Mouse (Mus musculus) intestine, embryonic 15.5 days (tissue): ENCODE measurements around the gene BC051142. TPM values are rescaled to one million over a fixed set of nuclear protein-coding genes. Genes with fewer than 3 reads are reported as not detected.
"Not testable (repeated sequence)": the region's sequence is repeated elsewhere in the genome, so short reads cannot be mapped to it uniquely, and the experiment has no call there.

Experiments used
- ATAC-seq: fragments of 200-750 bp; cut with Nextera tagmentation; 2 replicates; pipeline ENCODE4 v1.8.0; 2017; ENCODE audit warnings: moderate TSS enrichment, moderate library complexity
- H3K27ac ChIP-seq: fragments of 300-500 bp; sonication (generic); 2 replicates; pipeline ENCODE4 v1.5.1; 2015; ENCODE audit warnings: mild to moderate bottlenecking, inconsistent platforms
- H3K27me3 ChIP-seq: fragments of 300-500 bp; sonication (generic); replicated peaks from 2 replicates; pipeline ENCODE4 v1.6.1; 2015; ENCODE audit warnings: inconsistent platforms
- H3K36me3 ChIP-seq: fragments of 300-500 bp; sonication (generic); 2 replicates; pipeline ENCODE4 v1.6.1; 2015; ENCODE audit warnings: inconsistent platforms
- H3K4me1 ChIP-seq: fragments of 300-500 bp; sonication (generic); replicated peaks from 2 replicates; pipeline ENCODE4 v1.6.1; 2015; ENCODE audit warnings: inconsistent platforms
- H3K4me2 ChIP-seq: fragments of 300-500 bp; sonication (generic); replicated peaks from 2 replicates; pipeline ENCODE4 v1.6.1; 2015; ENCODE audit warnings: mild to moderate bottlenecking, inconsistent platforms
- H3K4me3 ChIP-seq: fragments of 300-500 bp; sonication (generic); replicated peaks from 2 replicates; pipeline ENCODE4 v1.5.1; 2015; ENCODE audit warnings: inconsistent platforms
- H3K9ac ChIP-seq: fragments of 300-500 bp; sonication (generic); 2 replicates; pipeline ENCODE4 v1.6.1; 2015; ENCODE audit warnings: inconsistent platforms
- H3K9me3 ChIP-seq: fragments of 300-500 bp; sonication (generic); 2 replicates; pipeline ENCODE4 v1.6.1; 2016; ENCODE audit warnings: inconsistent platforms
- WGBS: fragments of 180-500 bp; shearing (Covaris S2); methylation state at CpG from one replicate; pipeline ENCODE4 v1.1.7; 2015; 5-methylcytosine and 5-hydroxymethylcytosine counted together
- polyA plus RNA-seq: library from polyadenylated mRNA; unstranded; fragments of >200 nt; fragmentation: Nextera tagmentation; extraction: Ambion mirVana; gene quantifications from 2 replicates; pipeline ENCODE4 v1.2.1, GENCODE M21; 2015

The BC051142 gene
- polyA plus RNA-seq, 1 experiment from 2014 or later: 0.59 TPM

DNA sequence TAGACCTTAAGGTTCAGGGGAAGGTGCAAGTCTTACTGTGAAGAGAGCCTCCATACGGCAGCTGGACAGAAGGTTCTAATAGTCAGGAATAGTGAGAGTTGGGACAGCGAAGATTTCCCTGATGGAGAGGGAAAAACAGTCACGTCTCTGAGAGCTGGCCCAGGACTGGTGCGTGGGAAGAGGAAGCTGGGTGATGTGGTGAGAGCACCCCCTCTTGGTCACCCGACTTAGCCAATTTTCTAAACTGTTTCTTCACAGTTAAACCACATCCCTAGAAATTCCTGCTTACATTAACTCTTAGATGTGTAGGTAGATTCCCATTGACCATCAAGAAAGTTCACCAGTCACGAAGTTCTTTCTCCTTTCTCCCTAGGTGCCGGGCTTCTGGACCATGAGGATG, 21.4 kb downstream of the BC051142 start:
- no peaks in the 10 kb centered on the region for H3K36me3 ChIP-seq
- no peak overlapping the region for H3K27ac ChIP-seq
- no peak overlapping the region for H3K4me3 ChIP-seq
- ATAC-seq: no peak
- no peak overlapping the region for H3K4me2 ChIP-seq
- H3K27me3 ChIP-seq: no peaks in the 10 kb centered on the region; the same call in 1 of the 2 replicates
- no peak overlapping the region for H3K9ac ChIP-seq
- H3K4me1 ChIP-seq: no peaks in the 10 kb centered on the region
- H3K9me3 ChIP-seq: no peaks in the 10 kb centered on the region
- 71% methylated on average over 7 of the region's 7 CpGs for WGBS

DNA sequence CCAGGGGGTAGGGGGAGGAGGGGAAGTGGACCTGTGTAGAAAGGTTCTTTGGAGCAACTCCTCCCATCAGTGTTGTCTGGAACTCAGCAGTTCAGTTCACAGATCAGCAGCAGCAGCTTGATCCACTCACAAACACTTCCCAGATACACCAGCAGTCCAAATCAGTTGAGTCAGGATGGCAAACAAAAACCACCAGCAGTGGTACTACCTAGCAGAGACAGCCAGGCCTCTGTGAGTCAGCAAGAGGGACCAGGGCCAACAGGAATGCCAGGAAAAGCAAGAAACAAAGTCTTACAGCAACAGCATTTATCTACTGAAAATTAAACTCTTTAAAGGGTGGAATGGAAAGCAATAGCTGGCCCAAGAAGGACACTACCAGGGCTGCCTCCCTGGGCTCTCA, 29.0 kb downstream of the BC051142 start:
- Histone ChIP-seq H3K27me3 (no peaks in the 10 kb centered on the region), H3K4me3 (no peak overlapping the region), H3K9ac (no peak overlapping the region), H3K9me3 (no peaks in the 10 kb centered on the region), H3K36me3 (no peaks in the 10 kb centered on the region), H3K4me2 (no peak overlapping the region), H3K4me1 (no peaks in the 10 kb centered on the region), H3K27ac (no peak overlapping the region)
- no peak for ATAC-seq

DNA sequence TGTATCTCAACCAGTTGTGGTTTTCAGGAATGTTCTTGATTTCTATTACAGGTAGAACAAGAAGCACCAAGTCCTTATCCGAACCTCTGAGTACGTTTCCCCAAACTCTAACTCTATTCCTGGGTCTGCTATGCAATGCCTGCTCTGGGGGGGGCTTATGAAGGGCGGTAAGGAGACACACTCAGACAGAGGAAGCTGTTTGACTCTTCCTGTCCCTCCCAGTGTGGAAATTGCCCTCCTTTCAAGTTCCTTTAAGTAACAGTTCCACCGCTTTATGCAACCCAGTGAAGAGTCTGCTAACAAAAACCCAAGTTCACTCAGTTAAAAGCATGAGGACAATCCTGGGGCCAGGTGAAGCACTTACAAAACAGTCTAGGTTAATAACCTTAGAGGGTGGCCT, 38.5 kb downstream of the BC051142 start:
- no peak overlapping the region for H3K9ac ChIP-seq
- no peak overlapping the region for H3K4me3 ChIP-seq
- no peak overlapping the region for H3K27ac ChIP-seq
- WGBS: 59% methylated on average over 4 of the region's 4 CpGs
- no peaks in the 10 kb centered on the region for H3K9me3 ChIP-seq
- no peak overlapping the region for H3K4me2 ChIP-seq
- ATAC-seq: no peak
- H3K27me3 ChIP-seq: no peaks in the 10 kb centered on the region
- H3K36me3 ChIP-seq: no peaks in the 10 kb centered on the region
- no peaks in the 10 kb centered on the region for H3K4me1 ChIP-seq

DNA sequence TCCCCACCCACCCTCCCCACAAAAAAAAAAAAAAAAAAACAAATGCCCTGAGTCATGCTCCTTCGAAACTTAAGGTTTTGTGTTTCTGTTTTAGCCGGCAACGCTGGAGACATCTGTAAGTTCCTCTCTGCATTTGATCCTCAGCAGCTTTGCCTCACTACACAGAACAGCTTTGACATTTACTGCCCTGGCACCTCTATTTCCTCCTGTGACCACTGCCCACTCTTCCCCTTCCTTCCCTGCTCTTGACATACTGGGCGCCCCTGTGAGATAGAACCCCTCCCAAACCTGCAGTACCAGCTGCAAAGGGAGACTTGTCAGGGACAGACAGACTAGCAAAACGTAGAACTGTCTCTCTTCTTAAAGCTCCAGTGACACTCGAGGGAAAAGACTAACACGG, 39.0 kb downstream of the BC051142 start:
- Histone ChIP-seq H3K27ac (no peak overlapping the region), H3K9ac (no peak overlapping the region; the same call in 1 of the 2 replicates), H3K36me3 (no peaks in the 10 kb centered on the region), H3K27me3 (no peaks in the 10 kb centered on the region), H3K4me1 (0 out of 2 replicates have a peak, but pooled peaks cover 5% of the 10 kb centered on the region), H3K9me3 (no peaks in the 10 kb centered on the region), H3K4me2 (no peak overlapping the region), H3K4me3 (no peak overlapping the region)
- ATAC-seq: no peak
- 62% methylated on average over 7 of the region's 7 CpGs for WGBS

DNA sequence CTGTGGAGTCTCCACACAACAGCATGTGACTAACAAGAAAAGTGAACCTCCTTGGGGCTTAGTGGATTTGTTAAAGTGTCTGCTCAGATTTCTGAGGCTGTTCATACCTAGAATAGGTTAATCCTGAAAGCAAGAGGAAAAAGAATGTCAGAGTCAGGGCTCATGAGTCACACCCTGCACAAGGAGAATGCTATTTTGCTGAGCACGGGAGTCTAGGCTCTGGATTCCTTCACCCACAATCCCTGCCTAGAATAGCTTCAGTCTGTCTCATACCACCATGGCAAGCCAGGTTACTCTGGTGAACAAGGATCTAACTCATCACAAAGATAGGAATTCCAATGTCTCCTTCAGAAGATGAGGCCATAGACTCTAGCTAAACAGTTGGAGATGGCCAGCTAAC, 40.0 kb downstream of the BC051142 start:
- Histone ChIP-seq H3K4me1 (0 out of 2 replicates have a peak, but pooled peaks cover 5% of the 10 kb centered on the region), H3K27ac (no peak overlapping the region), H3K9me3 (no peaks in the 10 kb centered on the region), H3K36me3 (no peaks in the 10 kb centered on the region), H3K4me3 (no peak overlapping the region), H3K9ac (no peak overlapping the region), H3K4me2 (no peak overlapping the region), H3K27me3 (no peaks in the 10 kb centered on the region)
- 36% methylated on average over 1 of the region's 1 CpGs for WGBS
- no peak for ATAC-seq

- 0 out of 2 replicates have a peak, but pooled peaks have one; percentile 39 for ATAC-seq
- Histone ChIP-seq H3K27ac (no peak overlapping the region), H3K9ac (no peak overlapping the region), H3K36me3 (no peaks in the 10 kb centered on the region), H3K4me2 (no peak overlapping the region), H3K27me3 (no peaks in the 10 kb centered on the region), H3K9me3 (no peaks in the 10 kb centered on the region), H3K4me3 (no peak overlapping the region), H3K4me1 (0 out of 2 replicates have a peak, but pooled peaks cover 5% of the 10 kb centered on the region)
- WGBS: 35% methylated on average over 3 of the region's 3 CpGs
Observed at GRCm38 (mm10) chr17:34439795-34440194, 41.2 kb downstream of the BC051142 start.

- H3K9ac ChIP-seq: no peak overlapping the region
- H3K27me3 ChIP-seq: no peaks in the 10 kb centered on the region
- 80% methylated on average over 7 of the region's 7 CpGs for WGBS
- peak; percentile 93 for ATAC-seq
- no peaks in the 10 kb centered on the region for H3K9me3 ChIP-seq
- no peak overlapping the region for H3K4me3 ChIP-seq
- H3K27ac ChIP-seq: peak overlapping the region; percentile 29
- H3K4me2 ChIP-seq: peak overlapping the region; percentile 11; the same call in 1 of the 2 replicates
- no peaks in the 10 kb centered on the region for H3K36me3 ChIP-seq
- H3K4me1 ChIP-seq: 0 out of 2 replicates have a peak, but pooled peaks cover 5% of the 10 kb centered on the region
Observed at GRCm38 (mm10) chr17:34441990-34442389, 43.4 kb downstream of the BC051142 start.

GRCm38 (mm10) chr17:34448473-34449041, 49.9 kb downstream of the BC051142 start:
- Histone ChIP-seq H3K9ac (no peak overlapping the region), H3K9me3 (no peaks in the 10 kb centered on the region), H3K4me1 (no peaks in the 10 kb centered on the region), H3K27me3 (no peaks in the 10 kb centered on the region), H3K4me3 (no peak overlapping the region), H3K4me2 (peak overlapping the region; percentile 31; the same call in 1 of the 2 replicates), H3K36me3 (no peaks in the 10 kb centered on the region), H3K27ac (peak overlapping the region; percentile 60)
- peak; percentile 93 for ATAC-seq
- WGBS: 36% methylated on average over 6 of the region's 6 CpGs

DNA sequence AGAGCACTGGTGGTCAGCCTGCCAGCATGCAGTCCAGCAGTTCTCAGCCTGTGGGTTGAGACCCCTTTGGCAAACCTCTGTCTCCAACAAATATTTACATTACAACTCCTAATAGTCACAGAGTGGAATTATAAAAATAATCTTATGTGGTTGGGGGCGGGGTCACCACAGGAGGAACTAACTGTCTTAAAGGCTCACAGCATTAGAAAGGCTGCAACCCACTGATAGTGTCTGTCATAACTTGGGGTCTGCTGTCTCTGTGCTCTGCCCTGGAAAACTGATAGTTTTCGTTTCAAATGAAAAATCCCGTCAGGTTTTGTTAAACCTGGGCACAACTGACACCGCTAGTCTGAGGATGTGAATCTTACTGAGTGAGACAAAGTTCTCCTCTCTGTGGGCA, 59.0 kb downstream of the BC051142 start:
- no peaks in the 10 kb centered on the region for H3K9me3 ChIP-seq
- H3K36me3 ChIP-seq: no peaks in the 10 kb centered on the region
- no peaks in the 10 kb centered on the region for H3K27me3 ChIP-seq
- H3K4me3 ChIP-seq: no peak overlapping the region
- ATAC-seq: no peak
- H3K9ac ChIP-seq: no peak overlapping the region
- H3K27ac ChIP-seq: no peak overlapping the region
- no peak overlapping the region for H3K4me2 ChIP-seq
- no peaks in the 10 kb centered on the region for H3K4me1 ChIP-seq
- 68% methylated on average over 4 of the region's 4 CpGs for WGBS

DNA sequence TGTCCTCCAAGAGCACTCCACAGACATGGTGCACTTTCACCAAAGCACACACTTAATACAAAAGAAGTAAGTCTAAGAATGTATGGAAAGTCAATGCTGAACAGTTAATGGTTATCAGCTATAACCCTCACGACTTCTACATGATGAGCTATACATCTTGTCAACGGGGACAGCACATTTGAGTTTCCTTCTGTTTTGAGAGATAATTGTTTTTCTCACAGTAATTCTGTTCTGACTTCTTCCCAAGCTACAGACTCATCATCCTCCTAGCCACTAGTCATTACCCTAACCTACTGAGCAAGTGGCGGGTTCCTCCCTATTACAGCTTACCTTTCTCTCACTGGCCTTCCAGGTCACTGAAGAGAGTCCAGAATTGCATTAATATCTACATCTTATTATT, 60.6 kb downstream of the BC051142 start:
- Histone ChIP-seq H3K4me3 (no peak overlapping the region), H3K27me3 (no peaks in the 10 kb centered on the region), H3K4me1 (no peaks in the 10 kb centered on the region), H3K9ac (no peak overlapping the region), H3K4me2 (no peak overlapping the region), H3K27ac (no peak overlapping the region), H3K9me3 (no peaks in the 10 kb centered on the region), H3K36me3 (no peaks in the 10 kb centered on the region)
- WGBS: 88% methylated on average over 3 of the region's 3 CpGs
- ATAC-seq: no peak

DNA sequence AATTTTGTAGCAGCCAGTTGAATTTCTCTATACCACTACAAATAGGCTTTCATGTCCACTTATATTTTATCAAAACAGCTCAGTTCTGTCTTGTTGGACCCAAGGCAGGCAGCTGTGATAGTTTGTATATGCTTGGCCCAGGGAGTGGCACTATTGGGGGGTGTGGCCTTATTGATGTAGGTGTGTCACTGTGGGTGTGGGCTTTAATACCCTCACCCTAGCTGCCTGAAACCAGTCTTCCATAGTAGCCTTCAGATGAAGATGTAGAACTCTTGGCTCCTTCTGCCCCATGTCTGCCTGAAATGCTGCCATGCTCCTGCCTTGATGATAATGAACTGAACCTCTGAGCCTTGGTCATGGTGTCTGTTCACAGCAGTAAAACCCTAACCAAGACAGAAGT, 67.3 kb downstream of the BC051142 start:
- not testable (repeated sequence) for H3K9me3 ChIP-seq, H3K4me3 ChIP-seq, H3K27ac ChIP-seq, H3K4me1 ChIP-seq, ATAC-seq, H3K4me2 ChIP-seq, H3K27me3 ChIP-seq, H3K36me3 ChIP-seq, H3K9ac ChIP-seq

- no peak overlapping the region for H3K9ac ChIP-seq
- H3K27ac ChIP-seq: no peak overlapping the region
- H3K9me3 ChIP-seq: no peaks in the 10 kb centered on the region
- ATAC-seq: no peak
- H3K36me3 ChIP-seq: no peaks in the 10 kb centered on the region
- H3K27me3 ChIP-seq: no peaks in the 10 kb centered on the region
- 79% methylated on average over 2 of the region's 2 CpGs for WGBS
- H3K4me2 ChIP-seq: no peak overlapping the region
- H3K4me1 ChIP-seq: no peaks in the 10 kb centered on the region
- no peak overlapping the region for H3K4me3 ChIP-seq
Observed at GRCm38 (mm10) chr17:34470491-34470890, 71.9 kb downstream of the BC051142 start.

- no peak overlapping the region for H3K9ac ChIP-seq
- H3K9me3 ChIP-seq: no peaks in the 10 kb centered on the region
- ATAC-seq: 0 out of 2 replicates have a peak, but pooled peaks have one; percentile 29
- H3K27me3 ChIP-seq: no peaks in the 10 kb centered on the region
- H3K4me2 ChIP-seq: peak overlapping the region; percentile 46
- peak overlapping the region; percentile 10; the same call in 1 of the 2 replicates for H3K4me3 ChIP-seq
- no peaks in the 10 kb centered on the region for H3K4me1 ChIP-seq
- WGBS: 68% methylated on average over 3 of the region's 3 CpGs
- no peak overlapping the region for H3K27ac ChIP-seq
- no peaks in the 10 kb centered on the region for H3K36me3 ChIP-seq
Observed at GRCm38 (mm10) chr17:34475060-34475459, 76.4 kb downstream of the BC051142 start.
